Mouse (Mus musculus): Measurements from ENCODE around the gene Zfp445. TPM values are rescaled to one million over a fixed set of nuclear protein-coding genes. Genes with fewer than 3 reads are reported as not detected.

Gene Zfp445
- polyA plus RNA-seq, 1 experiment, result 25.1 TPM

DNA sequence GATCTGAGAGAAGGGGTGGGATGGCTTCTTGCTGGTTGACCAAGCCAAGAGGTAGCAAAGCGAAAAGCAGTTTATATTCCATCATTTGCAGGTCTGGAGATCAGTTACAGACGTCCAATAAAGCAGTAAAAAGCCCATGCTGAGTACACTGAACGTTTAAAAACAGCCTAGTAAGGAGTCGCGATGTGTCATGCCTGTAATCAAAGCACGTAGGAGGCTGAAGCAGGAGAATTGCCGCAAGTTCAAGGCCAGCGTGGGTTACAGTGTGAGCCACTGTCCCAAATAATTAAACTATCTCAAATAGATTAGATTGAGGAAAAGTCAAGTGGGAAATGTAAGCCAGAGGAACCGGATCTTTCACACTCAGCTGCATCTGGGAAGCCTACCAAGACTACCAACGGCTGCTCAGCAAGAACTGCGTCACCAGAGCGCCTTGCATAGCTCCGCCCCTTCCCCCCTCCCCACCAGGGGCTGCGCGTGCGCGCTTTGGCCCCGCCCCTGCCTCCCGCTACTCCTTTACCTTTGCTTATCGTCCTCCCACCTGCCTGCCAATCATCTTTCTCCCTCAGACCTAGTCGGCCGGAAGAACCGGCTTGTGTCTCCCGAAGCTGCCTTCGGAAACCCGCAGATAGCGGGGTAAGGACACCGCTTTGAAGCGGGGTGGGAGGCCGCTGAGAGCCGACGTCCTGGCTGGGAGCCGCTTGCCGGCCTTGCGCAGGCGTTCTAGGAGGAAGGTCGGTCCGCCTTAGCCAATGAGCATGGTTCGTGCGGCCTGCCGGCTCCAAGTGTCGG lies 60.6 kb downstream of the Zfp445 start, which contains the start of gene Tcaim:
Gene Tcaim (plus strand): TSS at position 487 of the 792 bp plus-strand sequence.
- Histone ChIP-seq H3K4me1 (ENCODE audit: control insufficient read depth, insufficient read depth, insufficient read length) (no peaks in the 10 kb centered on the region; the same call in 1 of the 2 replicates), H3K36me3 (ENCODE audit: control insufficient read depth, insufficient read depth, low read length) (peaks cover 1% of the 10 kb centered on the region; the same call in 1 of the 2 replicates), H3K4me3 (ENCODE audit: extremely low read depth, insufficient read depth, insufficient read length) (peak within 1 kb of the TSS; percentile 67), H3K27me3 (ENCODE audit: control insufficient read depth, insufficient read depth, low read length) (no peaks in the 10 kb centered on the region), H3K27ac (ENCODE audit: insufficient read depth, low read length) (peak within 1 kb of the TSS; percentile 91)
- DNase-seq (ENCODE audit: low read depth in 1 of 2, low spot score in 2 of 2), result peak; percentile 74 to 86
- 7% methylated on average over 42 of the region's 42 CpGs for WGBS
- TF ChIP-seq CTCF (IDR thresholded peaks at IDR 0.05; ENCODE audit: extremely low read depth, insufficient read depth, insufficient read length, insufficient replicate concordance) (no peak), POLR2A (IDR thresholded peaks at IDR 0.05; ENCODE audit: low read depth, low read length) (no peak; the same call in 1 of the 2 replicates)

Other genes with a start within 250 kb of the Zfp445 start
- not detected in 2 replicates for gene Topaz1, start 118.7 kb downstream of the Zfp445 start, polyA plus RNA-seq (2012; rRNA removed)
- gene Tcaim, start 60.5 kb downstream of the Zfp445 start, polyA plus RNA-seq (2012; rRNA removed), result 1.8 and 1.9 TPM in 2 replicates
- not detected in 2 replicates for gene Gm35549, start 22.0 kb downstream of the Zfp445 start, polyA plus RNA-seq (2012; rRNA removed)
- gene Zkscan7, start 19.7 kb upstream of the Zfp445 start, polyA plus RNA-seq (2012; rRNA removed), result 1.6 and 1.9 TPM in 2 replicates
- gene Zfp105, start 57.1 kb upstream of the Zfp445 start, polyA plus RNA-seq (2012; rRNA removed), result 0.39 and 0.45 TPM in 2 replicates
- gene 1110059G10Rik, start 85.0 kb upstream of the Zfp445 start, polyA plus RNA-seq (2012; rRNA removed), result 1.6 and 1.7 TPM in 2 replicates
- 1.4 and 2.9 TPM in 2 replicates for gene Kif15, start 85.0 kb upstream of the Zfp445 start, polyA plus RNA-seq (2012; rRNA removed)
- 10.3 and 12.0 TPM in 2 replicates for gene Tmem42, start 155.3 kb upstream of the Zfp445 start, polyA plus RNA-seq (2012; rRNA removed)
- 0.08 and 0.19 TPM in 2 replicates for gene Tgm4, start 168.7 kb upstream of the Zfp445 start, polyA plus RNA-seq (2012; rRNA removed)
- 72.9 and 148 TPM in 2 replicates for gene Zdhhc3, start 247.2 kb upstream of the Zfp445 start, polyA plus RNA-seq (2012; rRNA removed)
- 15.2 and 17.3 TPM in 2 replicates for gene Exosc7, start 247.2 kb upstream of the Zfp445 start, polyA plus RNA-seq (2012; rRNA removed)

Data from spleen, adult 2 months (tissue).